Mouse (Mus musculus): ENCODE measurements around the gene Tubb4b.
"Not testable (repeated sequence)": the region's sequence is repeated elsewhere in the genome, so short reads cannot be mapped to it uniquely, and the experiment has no call there.

The Tubb4b gene

DNA sequence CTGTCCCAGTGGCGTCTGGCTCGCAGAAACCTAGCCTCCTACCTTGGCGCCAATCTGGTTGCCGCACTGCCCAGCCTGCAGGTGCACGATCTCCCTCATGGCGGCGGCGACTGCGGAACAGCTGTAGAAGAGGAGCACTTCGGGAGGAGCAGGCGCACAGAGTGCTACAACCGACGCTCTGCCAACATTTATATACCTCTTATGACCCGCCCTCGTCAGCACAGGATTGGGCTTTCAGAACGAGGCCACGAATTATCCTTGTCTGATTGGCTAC lies at the start of gene Tubb4b:
Gene Tubb4b, minus strand, starts transcription at position 211 of the 274 bp plus-strand sequence.
- DNase-seq (ENCODE audit: low spot score in 2 of 2): no peak

DNA sequence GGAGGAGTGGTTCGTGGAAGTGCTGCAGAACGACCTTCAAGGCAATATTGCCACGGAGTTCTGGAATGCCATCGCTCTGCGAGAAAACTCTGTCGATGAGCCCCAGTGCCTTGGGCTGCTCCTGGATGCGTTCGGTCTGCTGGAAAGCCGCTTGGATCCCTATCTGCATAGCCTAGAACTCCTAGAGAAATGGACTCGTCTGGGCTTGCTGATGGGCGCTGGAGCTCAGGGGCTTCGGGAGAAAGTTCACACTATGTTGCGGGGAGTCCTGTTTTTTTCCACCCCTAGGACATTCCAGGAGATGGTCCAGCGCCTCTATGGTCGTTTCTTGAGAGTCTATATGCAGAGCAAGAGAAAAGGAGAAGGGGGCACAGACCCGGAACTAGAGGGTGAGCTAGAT lies 48.5 kb upstream of the Tubb4b start:
- no peak for DNase-seq (ENCODE audit: low spot score in 2 of 2)

DNA sequence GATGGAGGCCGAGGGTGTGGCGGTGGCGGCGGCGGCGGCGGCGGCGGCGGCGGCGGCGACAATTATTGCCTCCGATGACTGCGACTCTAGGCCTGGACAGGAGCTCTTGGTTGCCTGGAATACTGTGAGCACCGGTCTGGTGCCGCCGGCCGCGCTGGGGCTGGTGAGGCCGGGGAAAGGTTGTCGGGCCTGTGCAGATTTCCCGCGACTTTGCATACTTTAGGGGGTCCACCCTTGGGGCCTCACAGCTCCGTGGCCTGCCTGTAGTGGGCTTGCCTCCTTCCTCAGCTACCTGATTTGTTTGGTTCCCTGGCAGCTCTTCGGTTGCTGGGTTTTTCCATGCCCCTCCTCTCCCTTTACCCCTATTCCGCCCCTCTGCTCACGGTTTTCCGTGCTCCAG lies 48.0 kb upstream of the Tubb4b start:
- no peak for DNase-seq (ENCODE audit: low spot score in 2 of 2)

DNA sequence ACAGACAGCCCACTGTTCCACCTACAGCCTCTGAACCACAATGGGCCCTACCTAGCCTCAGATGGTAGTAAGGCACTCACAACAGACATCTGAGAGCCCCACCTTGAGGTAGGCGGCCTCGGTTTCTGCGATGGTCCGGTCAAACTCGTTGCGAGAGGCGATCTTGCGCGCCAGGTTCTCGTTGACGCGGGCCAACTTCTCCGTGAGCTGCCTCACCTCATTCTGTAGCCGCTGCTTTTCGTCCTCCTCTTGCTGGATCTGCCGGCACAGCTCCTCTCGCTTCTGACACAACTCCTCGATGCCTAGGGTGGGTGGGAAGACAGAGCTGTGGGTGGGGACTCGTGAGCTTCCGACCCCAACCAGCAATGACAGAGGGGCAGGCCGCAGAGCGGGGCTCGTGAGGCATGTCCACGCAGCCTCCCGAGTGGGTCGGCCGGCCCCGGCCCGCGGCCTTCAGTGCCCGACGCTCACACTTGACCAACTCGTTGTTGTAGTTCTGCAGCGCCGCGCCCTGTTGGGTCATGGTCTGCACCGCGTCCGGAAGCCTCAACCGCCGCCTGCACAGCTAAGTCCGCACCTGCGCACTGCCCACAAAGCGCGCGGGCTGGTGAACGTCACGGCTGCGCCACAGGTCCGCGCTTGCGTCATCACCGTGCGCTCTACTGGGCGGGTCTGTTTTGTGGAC lies 47.5 kb upstream of the Tubb4b start, which contains the start of the genes Ssna1 and Anapc2:
Gene Ssna1, minus strand, starts transcription at position 612 of the 685 bp plus-strand sequence.
Gene Anapc2, plus strand, starts transcription at position 652 of the 685 bp plus-strand sequence.
- peak; percentile 94 to 97 for DNase-seq (ENCODE audit: low spot score in 2 of 2)

DNA sequence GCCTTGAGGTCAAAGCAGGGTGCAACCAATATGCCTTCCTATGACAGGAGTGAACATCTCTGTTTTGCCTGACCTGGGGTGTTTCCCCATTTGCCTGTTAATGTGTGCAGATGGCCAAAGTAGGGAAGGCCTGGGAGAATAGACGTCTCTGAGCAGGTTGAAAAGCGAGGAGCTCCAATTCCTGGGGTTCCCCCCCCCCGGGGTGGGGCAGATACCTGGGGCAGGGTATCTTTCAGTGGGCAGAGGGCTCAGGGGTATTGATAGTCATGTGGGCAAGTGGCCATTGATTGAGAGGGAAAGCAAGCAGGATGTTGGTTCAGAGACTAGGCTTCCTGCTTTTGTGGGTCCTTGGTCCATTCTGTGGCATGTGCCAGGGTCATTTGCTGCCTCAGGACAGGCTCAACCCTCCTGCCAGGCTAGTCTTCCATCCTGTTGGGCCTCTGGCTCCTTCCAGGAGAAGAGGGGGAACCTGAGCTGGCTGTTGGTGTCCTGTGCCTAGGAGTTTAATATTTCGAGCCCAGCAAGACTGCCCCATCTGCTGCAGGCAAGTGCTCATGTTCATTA lies 43.3 kb upstream of the Tubb4b start:
- DNase-seq (ENCODE audit: low spot score in 2 of 2): no peak

DNA sequence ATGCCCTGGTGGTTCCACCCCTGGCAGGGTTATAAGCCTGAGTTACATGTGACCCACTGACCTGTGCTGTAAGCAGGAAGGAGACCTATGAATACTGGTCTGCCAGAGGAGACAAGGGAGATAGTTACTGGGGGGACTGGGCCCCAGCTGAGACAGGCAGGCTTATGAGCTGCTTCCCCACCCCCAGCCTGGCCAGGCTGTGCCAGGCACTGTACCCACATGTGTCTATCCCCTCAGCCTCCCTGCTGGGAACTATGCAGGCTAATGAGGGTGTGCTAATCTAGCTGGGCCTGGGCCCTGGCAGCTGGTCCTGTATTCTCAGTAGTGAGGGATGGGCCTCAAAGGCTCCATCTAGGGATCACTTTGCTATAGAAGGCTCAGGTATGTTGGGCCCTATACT lies 42.7 kb upstream of the Tubb4b start:
- DNase-seq (ENCODE audit: low spot score in 2 of 2): no peak

DNA sequence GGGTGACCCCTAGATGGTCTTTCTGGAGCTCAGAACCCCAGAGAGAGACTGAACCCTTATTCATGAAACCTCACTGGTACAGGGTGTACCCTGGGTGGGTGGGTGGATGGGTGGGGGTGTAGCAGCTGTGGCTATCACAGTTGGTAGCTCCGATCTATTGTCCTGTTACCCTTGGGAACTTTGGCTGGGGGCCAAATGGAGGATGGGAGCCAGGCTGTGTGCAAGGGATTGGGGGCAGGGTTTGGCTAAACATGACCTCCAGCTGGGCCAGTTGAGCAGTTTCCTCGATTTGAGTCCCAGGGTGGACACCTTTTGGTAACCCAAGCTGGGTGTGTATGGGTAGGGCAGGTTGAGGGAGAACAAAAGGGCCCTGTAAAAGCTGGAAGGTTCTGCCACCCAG lies 42.2 kb upstream of the Tubb4b start:
- no peak for DNase-seq (ENCODE audit: low spot score in 2 of 2)

DNA sequence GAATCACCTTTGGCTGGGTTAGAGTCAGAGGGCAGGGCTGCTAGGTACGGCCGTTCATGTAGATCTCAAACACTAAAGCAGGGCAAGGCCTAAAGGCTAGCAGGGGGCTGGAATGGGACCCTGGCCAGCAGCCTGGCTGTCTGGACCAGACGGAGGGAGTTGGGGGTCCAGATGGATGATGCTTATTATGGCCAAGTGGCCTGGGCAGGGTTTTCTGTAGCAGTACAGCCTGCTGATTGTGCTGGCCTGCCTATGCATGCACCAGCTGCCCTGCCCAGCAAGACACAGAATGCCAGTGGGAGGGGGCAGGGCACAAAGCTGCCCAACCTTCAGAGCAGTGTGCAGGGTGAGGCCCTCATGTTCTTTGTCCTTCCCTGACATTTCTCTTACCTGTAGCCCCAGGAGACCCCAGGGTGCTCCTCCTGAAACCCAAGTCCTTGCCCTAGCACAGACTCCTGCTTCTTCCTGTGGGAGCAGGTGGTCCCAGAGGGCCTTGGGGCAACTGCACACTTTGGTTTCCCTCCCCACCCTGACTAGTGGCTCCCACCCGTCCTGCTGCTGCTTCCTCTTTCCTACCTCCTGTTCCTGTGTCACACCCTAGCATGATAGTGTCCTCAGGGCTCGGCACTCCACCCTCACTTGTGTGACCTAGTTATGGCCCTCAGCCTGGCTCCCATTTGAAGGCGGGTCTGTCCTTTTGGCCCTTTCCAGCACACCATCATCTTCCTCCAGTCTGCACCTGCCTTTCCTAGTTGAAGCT lies 41.6 kb upstream of the Tubb4b start:
- no peak for DNase-seq (ENCODE audit: low spot score in 2 of 2)

DNA sequence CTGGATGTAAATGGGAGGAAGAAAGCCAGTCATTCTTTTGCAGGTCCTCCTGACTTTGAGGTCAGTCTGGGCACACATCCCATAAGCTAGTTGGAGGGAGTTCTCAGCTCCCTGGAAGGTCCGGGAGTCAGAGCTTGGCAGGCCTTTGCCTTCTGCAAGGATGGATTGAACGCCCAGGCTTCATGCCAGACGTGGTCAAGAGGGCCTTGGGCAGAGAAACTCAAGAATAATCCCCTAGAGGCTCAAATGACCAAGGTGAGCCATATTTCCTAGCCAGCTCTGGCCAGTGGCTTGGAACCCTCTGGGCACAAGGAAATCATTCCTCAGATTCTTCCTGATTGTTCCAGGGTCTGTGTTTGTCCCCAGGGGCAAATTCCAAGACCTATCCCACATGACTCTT lies 40.3 kb upstream of the Tubb4b start:
- no peak for DNase-seq (ENCODE audit: low spot score in 2 of 2)

DNA sequence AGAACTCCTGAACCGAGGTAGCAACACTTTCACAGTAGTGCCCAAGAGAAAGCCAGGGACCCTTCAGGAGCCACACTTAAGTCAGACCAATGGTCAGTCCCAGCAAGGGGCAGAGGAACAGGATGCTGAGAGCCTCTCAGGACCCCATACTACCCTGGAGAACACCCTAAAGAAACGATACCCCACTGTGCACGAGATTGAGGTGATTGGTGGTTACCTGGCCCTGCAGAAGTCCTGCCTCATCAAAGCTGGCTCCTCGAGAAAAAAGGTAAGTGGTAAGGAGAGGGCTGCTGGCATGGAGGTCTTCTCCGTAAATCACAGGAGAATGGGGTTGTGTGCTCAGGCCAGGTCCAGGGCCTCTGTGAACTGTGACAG lies 39.8 kb upstream of the Tubb4b start:
- no peak for DNase-seq (ENCODE audit: low spot score in 2 of 2)

DNA sequence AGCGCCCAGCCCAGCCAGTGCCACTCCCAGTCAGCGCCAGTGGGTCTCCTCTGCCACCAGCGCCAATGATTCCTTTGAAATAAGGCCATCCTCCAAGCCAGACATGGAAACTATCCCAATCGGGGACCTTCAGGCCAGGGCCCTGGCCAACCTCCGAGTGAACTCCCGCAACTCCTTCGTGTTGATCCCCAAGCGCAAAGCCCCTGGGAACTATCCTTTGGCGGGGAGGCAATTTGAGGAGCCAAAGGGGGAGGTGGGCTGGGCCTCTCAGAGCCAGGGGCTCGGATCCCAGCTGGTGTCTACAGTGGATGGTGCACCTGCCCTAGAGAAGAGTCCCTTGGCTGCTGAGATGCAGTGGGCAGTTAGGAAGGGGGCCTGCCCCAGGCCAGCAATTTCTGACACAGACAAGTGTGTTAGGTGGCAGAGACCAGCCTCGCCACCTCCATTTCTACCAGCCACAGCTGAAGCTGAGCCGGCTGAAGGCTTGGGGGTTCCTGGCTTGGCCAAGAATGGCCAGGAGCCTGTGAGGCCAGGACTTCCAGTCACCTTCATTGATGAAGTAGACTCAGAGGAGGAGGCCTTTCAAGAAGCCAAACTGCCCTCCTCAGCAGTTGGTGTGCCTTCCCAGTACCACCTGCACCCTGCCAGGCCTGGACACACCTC lies 39.3 kb upstream of the Tubb4b start:
- no peak for DNase-seq (ENCODE audit: low spot score in 2 of 2)

DNA sequence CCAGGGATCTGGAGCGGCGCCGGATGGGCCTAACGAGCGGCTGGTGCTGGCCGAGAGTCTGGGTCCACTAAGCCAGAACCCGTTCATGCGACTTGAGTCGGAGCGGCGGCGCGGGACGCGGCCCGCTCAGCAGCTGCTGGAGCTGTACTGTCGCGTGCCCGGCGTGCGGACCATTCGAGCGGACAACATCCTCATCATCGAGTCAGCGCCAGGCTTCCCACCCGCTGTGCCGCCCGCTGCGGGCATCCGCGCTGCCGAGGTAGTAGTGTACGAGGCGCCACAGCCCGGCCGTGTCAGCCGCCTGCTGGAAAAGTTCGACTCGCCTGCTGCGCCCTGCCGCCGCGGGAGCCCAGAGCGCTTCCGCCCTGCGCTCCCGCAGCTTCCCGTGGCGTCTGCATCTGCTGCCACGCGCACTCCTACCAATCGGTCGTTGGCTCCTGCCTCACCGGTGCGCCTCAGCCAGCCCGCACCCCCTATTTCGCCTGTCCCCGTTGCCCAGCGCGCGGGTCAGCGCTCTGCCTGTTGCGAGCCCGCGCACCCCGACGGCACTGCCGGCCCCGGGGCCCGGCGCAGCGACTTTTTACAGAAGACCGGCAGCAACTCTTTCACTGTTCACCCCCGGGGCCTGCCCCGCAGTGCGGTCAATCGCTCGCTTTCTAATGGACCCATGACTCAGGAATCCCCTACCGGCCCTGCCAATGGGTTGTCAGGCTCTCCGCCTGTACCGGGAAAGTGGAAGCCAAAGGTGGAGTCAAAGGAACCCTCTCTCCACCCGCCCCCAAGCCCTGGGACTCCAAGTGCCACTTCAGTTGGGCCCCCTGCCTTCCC lies 38.5 kb upstream of the Tubb4b start:
- DNase-seq (ENCODE audit: low spot score in 2 of 2): peak; percentile 47 to 63

DNA sequence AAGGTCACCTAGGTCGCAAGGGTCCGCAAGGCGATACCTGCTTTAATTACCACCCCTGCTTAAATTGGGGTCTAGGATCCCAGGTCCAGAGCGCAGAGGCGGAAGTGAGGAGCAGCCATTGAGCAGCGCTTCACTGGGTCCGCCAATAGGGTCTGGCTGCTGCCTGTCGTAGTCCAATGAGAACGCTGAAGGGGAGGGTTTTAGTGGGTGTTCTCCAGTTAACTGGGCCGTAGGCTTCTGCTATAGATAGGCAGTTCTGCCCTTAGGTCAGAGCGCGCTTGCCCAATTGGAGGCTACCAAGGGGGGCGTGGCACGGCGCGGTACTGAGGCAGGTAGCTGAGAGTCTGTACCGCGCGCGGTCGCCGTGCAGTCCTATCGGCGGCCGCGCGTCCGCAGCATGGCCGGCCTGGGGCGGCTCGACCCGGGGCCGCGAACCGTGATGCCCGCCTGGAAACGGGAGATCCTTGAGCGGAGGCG lies 37.8 kb upstream of the Tubb4b start, which contains the start of gene Tprn:
Gene Tprn, plus strand, starts transcription at position 328 of the 477 bp plus-strand sequence.
- peak; percentile 92 to 94 for DNase-seq (ENCODE audit: low spot score in 2 of 2)

DNA sequence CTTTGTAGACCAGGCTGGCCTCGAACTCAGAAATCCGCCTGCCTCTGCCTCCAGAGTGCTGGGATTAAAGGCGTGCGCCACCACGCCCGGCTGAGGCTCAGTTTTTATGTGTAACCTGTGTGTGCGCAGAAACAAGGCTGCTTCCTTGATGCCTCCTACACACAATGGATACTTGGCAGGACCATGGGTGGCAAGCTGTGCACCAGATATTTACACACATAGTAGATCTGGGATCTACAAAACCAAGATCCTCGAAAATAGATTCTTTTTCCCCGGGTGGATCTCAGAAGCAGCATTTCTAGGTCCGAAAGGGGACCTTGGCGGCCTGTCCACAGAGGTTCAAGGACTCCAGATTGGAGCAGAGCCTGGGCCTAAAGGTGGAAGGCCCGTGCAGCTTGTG lies 37.4 kb upstream of the Tubb4b start:
- DNase-seq (ENCODE audit: low spot score in 2 of 2): no peak

DNA sequence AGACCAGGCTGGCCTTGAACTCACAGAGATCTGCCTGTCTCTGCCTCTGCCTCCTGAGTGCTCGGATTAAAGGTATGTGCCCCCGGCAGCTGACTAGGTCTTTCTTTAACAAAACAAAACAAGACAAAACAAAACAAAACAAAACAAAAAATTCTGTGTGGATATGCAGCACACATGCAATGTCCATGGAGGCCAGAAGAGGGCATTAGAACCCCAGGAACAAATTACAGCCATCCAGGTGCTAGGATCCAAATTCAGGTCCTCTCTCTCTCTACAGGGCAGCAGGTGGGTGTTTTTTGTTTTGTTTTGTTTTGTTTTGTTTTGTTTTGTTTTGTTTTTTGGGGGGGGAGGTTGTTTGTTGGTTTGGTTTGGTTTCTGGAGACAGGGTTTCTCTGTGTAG lies 34.4 kb upstream of the Tubb4b start:
- no peak for DNase-seq (ENCODE audit: low spot score in 2 of 2)

DNA sequence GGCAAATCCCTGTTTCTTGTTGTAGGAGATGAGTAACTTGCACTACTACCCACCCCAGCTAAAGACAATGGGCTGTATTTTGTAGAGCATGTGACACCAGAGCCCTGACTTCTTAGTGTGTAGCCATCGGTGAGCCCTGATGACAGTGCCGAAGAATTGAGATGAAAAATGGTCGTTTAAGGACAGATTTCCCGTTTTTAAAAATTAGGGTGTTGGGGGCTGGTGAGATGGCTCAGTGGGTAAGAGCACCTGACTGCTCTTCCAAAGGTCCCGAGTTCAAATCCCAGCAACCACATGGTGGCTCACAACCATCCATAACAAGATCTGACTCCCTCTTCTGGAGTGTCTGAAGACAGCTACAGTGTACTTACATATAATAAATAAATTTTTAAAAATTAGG lies 32.7 kb upstream of the Tubb4b start:
- not testable (repeated sequence) for DNase-seq (ENCODE audit: low spot score in 2 of 2)

DNA sequence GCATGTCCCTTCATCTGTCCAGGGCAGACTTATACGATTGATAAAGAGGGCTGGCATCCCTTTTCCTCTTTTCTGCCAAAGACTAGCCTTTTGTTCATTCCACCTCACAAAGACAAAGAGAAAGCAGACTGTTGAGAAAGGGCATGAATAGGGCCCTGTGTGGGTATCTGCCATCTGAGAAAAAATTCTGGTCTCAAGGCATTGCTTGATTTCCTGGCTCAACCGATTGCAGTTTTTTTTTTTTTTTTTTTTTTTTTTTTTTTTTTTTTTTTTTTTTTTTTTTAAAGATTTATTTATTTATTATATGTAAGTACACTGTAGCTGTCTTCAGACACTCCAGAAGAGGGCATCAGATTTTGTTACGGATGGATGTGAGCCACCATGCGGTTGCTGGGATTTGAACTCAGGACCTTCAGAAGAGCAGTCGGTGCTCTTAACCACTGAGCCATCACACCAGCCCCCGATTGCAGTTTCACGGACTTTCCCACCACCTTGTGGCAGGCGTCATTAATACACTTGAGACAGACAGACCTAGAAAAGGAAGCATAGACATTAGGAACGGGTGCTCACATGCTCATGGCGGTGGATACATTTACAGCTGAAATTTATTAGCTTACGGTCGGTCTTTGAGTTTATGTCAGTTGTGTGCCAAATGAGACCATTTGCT lies 32.1 kb upstream of the Tubb4b start:
- peak; percentile 40 to 68 for DNase-seq (ENCODE audit: low spot score in 2 of 2)

DNA sequence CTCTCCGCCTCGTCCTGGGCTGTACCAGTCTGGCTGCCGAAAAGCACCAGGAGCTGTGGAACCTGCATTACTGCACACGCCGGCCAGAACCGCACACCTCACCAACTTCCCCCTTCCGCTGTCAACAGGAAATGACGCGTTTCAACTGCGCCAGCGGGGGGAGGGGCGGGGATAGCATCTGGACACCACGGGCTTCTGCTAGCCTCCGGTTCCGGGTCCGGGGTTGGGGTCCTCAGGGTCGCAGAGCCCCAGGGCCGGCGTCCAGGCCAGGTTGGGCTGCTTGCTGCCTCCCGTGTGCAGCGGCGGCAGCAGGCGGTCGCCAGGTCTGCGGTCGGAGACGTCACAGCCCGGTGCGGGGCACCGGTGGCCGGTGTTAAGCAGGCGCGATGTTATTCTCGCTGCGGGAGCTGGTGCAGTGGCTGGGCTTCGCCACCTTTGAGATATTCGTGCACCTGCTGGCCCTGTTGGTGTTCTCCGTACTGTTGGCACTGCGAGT lies 30.8 kb upstream of the Tubb4b start, which contains the start of gene Tmem203:
Gene Tmem203, plus strand, starts transcription at position 156 of the 496 bp plus-strand sequence.
- peak; percentile 78 to 82 for DNase-seq (ENCODE audit: low spot score in 2 of 2)

DNA sequence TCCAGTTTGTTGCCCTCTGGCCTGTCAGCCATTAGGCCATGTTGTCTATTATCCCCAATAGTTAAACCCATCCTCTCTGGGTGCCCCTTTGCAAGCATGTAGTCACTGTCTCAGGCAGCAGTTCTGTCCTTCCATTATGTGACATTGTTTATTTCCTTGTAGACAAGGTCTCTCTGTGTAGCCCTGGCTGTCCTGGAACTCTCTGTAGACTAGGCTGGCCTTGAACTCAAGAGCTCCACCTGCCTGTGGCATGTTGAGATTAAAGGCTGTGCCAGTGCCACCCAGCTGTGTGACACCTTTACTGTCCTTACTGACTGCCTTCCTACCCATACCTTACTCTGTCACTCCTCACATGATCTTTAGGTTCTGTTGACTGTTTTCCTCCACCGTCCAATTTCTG lies 27.8 kb upstream of the Tubb4b start:
- DNase-seq (ENCODE audit: low spot score in 2 of 2): no peak

DNA sequence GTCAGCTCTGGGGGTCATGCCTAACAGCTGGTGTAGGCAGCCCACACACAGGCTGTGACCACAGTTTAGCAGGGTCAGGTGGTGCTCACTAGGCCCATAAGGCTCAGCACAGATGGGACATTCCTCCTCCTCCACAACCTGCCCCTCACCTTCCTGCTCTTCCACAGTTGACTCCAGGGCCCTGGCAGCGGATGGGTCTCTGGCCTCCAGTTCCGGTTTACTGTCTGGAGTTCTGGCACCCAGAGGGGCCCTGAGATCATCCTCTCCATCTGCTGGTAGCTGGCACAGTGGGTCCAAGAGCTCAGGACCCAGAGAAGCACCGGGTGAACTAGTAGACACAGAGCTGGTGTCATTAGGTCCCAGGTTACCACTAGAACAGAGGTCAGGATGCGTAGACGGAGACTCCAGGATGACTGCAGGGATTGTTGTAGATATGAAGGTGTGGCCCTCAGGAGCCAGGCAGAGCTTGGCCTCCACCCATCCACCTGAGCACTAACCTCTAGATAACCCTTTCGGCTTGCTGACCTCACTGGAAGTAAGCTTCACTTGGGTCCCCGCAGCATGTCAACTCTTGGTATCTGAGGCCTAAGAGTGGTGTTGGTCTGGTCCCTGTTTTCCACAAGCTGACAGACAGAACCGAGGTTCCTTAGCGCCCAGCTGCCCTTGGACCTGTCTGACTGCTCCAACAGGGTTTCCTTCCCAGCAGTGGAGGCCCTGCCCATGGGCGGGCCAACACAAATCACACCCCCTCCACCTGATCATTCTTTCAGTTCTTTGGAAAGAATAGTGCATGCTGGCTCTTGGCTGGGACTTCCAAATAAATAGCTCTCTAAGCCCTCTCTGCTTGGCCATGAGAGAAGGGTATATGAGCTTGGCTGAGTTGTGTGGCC lies 21.9 kb upstream of the Tubb4b start, which contains the start of gene AL732309.1:
Gene AL732309.1, minus strand, starts transcription at position 681 of the 890 bp plus-strand sequence.
- DNase-seq (ENCODE audit: low spot score in 2 of 2): no peak

Data from thymus, postnatal 10 days (tissue).